Mouse (Mus musculus): Measurements from ENCODE around the gene Pdcd2. TPM values are rescaled to one million over a fixed set of nuclear protein-coding genes. Genes with fewer than 3 reads are reported as not detected.

Gene Pdcd2
- polyA plus RNA-seq, 1 experiment from 2014 or later, result 68.5 TPM

GRCm38 (mm10) chr17:15518766-15519165, 8.3 kb downstream of the Pdcd2 start:
- H3K4me3 ChIP-seq (ENCODE audit: low read depth, low read length), result no peak overlapping the region
- H3K4me2 ChIP-seq (ENCODE audit: low read length), result no peak overlapping the region
- DNase-seq (ENCODE audit: low spot score) (no peak), ATAC-seq (no peak)
- H3K4me1 ChIP-seq (ENCODE audit: control insufficient read depth, insufficient read depth, low read length), result no peaks in the 10 kb centered on the region
- H3K27ac ChIP-seq (ENCODE audit: low read depth, low read length), result no peak overlapping the region
- WGBS, result 95% methylated on average over 1 of the region's 1 CpGs
- H3K9ac ChIP-seq (ENCODE audit: low read length), result no peak overlapping the region
- H3K9me3 ChIP-seq (replicated peaks; ENCODE audit: control insufficient read depth, low read length), result no peaks in the 10 kb centered on the region
- peaks cover 96% of the 10 kb centered on the region for H3K36me3 ChIP-seq (ENCODE audit: control insufficient read depth, insufficient read depth, low read length)
- no peaks in the 10 kb centered on the region for H3K27me3 ChIP-seq (replicated peaks; ENCODE audit: control insufficient read depth, insufficient read depth, low read length)

DNA sequence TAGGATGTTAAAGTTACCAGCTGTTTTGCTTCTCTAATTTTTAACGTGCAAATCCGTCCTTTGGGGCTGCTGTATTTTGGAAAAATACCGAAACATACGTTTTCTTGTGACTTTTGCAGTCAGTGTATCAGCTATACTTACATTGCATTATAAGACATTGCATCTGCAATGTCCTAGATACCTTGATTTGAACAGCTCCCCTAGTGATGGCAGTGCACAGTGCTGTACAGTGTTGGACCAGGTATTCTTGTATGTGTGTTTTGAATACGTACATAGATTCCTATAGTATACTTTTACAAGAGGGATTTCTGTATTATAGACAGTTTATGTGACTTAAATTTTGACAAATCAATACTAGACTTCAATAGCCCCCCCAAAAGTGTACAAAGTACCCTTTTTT, 8.9 kb downstream of the Pdcd2 start:
- H3K4me3 ChIP-seq (ENCODE audit: low read depth, low read length), result no peak overlapping the region
- H3K4me1 ChIP-seq (ENCODE audit: control insufficient read depth, insufficient read depth, low read length), result no peaks in the 10 kb centered on the region
- peaks cover 98% of the 10 kb centered on the region for H3K36me3 ChIP-seq (ENCODE audit: control insufficient read depth, insufficient read depth, low read length)
- no peak for ATAC-seq
- WGBS, result 93% methylated on average over 5 of the region's 5 CpGs
- no peak overlapping the region for H3K27ac ChIP-seq (ENCODE audit: low read depth, low read length)
- no peak overlapping the region for H3K4me2 ChIP-seq (ENCODE audit: low read length)
- no peak overlapping the region for H3K9ac ChIP-seq (ENCODE audit: low read length)
- no peak for DNase-seq (ENCODE audit: low spot score)
- no peaks in the 10 kb centered on the region for H3K9me3 ChIP-seq (replicated peaks; ENCODE audit: control insufficient read depth, low read length)
- no peaks in the 10 kb centered on the region for H3K27me3 ChIP-seq (replicated peaks; ENCODE audit: control insufficient read depth, insufficient read depth, low read length)

DNA sequence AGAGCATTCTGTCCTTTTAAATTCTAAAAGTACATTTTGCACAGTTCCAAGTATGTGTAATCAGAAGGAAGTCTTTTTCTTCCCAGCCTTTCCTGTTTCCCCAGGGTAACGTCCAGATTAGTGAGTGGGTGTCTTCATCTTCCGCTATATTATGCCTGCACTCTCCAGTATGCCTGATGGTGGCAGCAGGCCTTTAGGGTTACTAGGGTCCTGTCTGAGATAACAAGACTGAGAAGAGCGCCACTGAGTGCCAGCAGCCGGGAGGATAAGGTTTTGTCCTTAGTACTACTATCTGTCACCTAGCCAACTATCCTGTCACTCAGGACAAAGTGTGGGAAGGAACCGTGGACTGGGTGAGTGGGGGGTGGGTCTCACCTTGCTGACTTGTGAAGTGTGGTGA, 9.3 kb downstream of the Pdcd2 start:
- H3K4me2 ChIP-seq (ENCODE audit: low read length), result no peak overlapping the region
- 76% methylated on average over 5 of the region's 5 CpGs for WGBS
- H3K36me3 ChIP-seq (ENCODE audit: control insufficient read depth, insufficient read depth, low read length), result peaks cover 95% of the 10 kb centered on the region
- ATAC-seq, result no peak
- no peak overlapping the region for H3K27ac ChIP-seq (ENCODE audit: low read depth, low read length)
- H3K9me3 ChIP-seq (replicated peaks; ENCODE audit: control insufficient read depth, low read length), result no peaks in the 10 kb centered on the region
- no peak for DNase-seq (ENCODE audit: low spot score)
- no peaks in the 10 kb centered on the region for H3K4me1 ChIP-seq (ENCODE audit: control insufficient read depth, insufficient read depth, low read length)
- H3K9ac ChIP-seq (ENCODE audit: low read length), result no peak overlapping the region
- no peak overlapping the region for H3K4me3 ChIP-seq (ENCODE audit: low read depth, low read length)
- no peaks in the 10 kb centered on the region for H3K27me3 ChIP-seq (replicated peaks; ENCODE audit: control insufficient read depth, insufficient read depth, low read length)

DNA sequence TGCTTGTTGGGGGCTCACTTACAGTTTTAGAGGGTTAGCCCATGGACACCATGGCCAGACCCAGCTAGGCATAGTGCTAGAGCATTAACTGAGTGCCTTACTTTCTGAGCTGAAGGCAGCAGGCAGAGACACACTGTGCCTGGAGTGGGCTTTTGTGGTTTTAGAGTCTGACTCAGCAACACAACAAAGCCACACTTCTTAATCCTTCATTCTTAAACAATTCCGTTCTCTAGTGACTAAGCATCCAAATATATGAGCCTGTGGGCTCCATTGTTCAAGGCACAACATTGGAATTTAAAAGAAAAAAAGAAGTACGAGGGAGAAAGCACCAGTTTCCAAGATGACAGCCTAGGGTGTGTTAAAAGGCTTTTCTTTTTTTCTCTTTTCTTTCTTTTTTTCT, 16.4 kb downstream of the Pdcd2 start:
- no peaks in the 10 kb centered on the region for H3K27me3 ChIP-seq (replicated peaks; ENCODE audit: control insufficient read depth, insufficient read depth, low read length)
- DNase-seq (ENCODE audit: low spot score) (no peak), ATAC-seq (no peak)
- no peaks in the 10 kb centered on the region for H3K9me3 ChIP-seq (replicated peaks; ENCODE audit: control insufficient read depth, low read length)
- no peaks in the 10 kb centered on the region for H3K4me1 ChIP-seq (ENCODE audit: control insufficient read depth, insufficient read depth, low read length)
- H3K4me3 ChIP-seq (ENCODE audit: low read depth, low read length), result no peak overlapping the region
- no peak overlapping the region for H3K9ac ChIP-seq (ENCODE audit: low read length)
- H3K36me3 ChIP-seq (ENCODE audit: control insufficient read depth, insufficient read depth, low read length), result peaks cover 90% of the 10 kb centered on the region
- WGBS, result 67% methylated on average over 2 of the region's 2 CpGs
- H3K27ac ChIP-seq (ENCODE audit: low read depth, low read length), result no peak overlapping the region
- no peak overlapping the region for H3K4me2 ChIP-seq (ENCODE audit: low read length)

DNA sequence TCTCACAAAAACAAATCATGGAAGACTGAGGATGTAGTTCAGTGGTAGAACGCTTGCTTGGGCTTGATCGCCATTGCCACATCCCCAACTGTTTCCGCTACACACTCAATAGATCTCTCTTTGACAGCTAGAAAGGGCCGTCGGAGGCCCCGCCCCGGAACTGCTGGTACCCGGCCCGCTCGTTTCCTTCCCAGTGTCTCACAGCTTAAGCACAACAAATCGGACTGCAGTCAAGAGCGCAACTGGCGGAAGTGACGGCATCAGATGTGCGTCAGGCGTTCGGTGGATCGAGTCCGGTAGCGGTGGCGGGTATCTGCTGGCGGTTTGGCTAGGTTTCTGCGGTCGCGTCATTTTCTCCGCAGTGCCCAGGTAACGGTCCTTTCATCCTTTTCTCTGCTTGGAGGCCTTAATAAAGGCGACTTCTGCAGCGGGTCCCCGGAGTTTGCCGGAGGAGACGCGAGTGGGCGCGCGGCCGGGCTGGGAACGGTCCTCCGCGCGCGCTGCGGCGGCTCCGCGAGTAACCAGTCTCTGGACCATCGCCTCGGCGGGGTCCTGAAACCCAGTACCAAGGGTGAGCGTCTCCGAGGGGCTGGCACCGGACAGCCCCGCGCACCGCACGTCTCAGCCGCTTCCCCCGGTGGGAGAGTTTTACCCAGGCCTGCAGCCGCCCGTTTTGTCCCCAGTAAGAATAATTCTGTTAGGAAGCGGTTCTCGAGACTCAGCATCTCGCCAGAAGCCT, 27.3 kb downstream of the Pdcd2 start, which contains the start of the genes Psmb1 and Tbp:
Gene Psmb1, minus strand, starts transcription at position 96 of the 739 bp plus-strand sequence.
Gene Tbp, plus strand, starts transcription at position 233 of the 739 bp plus-strand sequence.
- 1% methylated on average over 63 of the region's 63 CpGs for WGBS
- peaks cover 32% of the 10 kb centered on the region for H3K4me1 ChIP-seq (ENCODE audit: control insufficient read depth, insufficient read depth, low read length)
- H3K9me3 ChIP-seq (replicated peaks; ENCODE audit: control insufficient read depth, low read length), result no peaks in the 10 kb centered on the region
- H3K4me2 ChIP-seq (ENCODE audit: low read length), result peak within 1 kb of the TSS; percentile 94
- H3K9ac ChIP-seq (ENCODE audit: low read length), result peak within 1 kb of the TSS; percentile 86
- peaks cover 28% of the 10 kb centered on the region for H3K36me3 ChIP-seq (ENCODE audit: control insufficient read depth, insufficient read depth, low read length)
- peak within 1 kb of the TSS; percentile 95 for H3K4me3 ChIP-seq (ENCODE audit: low read depth, low read length)
- peak; percentile 95 for ATAC-seq
- H3K27me3 ChIP-seq (replicated peaks; ENCODE audit: control insufficient read depth, insufficient read depth, low read length), result no peaks in the 10 kb centered on the region
- H3K27ac ChIP-seq (ENCODE audit: low read depth, low read length), result peak within 1 kb of the TSS; percentile 73
- peak; percentile 99 for DNase-seq (ENCODE audit: low spot score)

DNA sequence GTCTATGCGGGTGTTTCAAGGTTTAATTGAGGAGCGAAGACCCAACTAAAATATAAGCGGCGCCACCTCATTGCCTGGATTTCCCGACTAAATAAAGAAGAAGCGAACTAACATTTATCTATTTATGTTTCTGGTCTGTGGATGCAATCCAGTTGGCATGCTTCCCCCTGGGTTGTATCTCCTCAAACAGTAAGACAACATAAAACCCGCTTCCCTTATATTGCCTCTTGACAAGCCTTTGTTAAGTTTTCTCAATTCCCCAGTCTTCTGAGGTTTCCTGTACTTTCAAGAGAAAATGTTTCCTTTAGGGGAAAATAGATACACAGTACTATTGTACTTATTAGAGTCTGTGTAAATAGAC, 28.4 kb downstream of the Pdcd2 start:
- Histone ChIP-seq H3K36me3 (ENCODE audit: control insufficient read depth, insufficient read depth, low read length) (peaks cover 22% of the 10 kb centered on the region), H3K4me1 (ENCODE audit: control insufficient read depth, insufficient read depth, low read length) (peaks cover 32% of the 10 kb centered on the region), H3K27me3 (replicated peaks; ENCODE audit: control insufficient read depth, insufficient read depth, low read length) (no peaks in the 10 kb centered on the region), H3K9me3 (replicated peaks; ENCODE audit: control insufficient read depth, low read length) (no peaks in the 10 kb centered on the region), H3K27ac (ENCODE audit: low read depth, low read length) (no peak overlapping the region), H3K9ac (ENCODE audit: low read length) (peak overlapping the region; percentile 71), H3K4me2 (ENCODE audit: low read length) (peak overlapping the region; percentile 94), H3K4me3 (ENCODE audit: low read depth, low read length) (peak overlapping the region; percentile 75)
- 50% methylated on average over 7 of the region's 7 CpGs for WGBS
- DNase-seq (ENCODE audit: low spot score) (no peak), ATAC-seq (no peak)

DNA sequence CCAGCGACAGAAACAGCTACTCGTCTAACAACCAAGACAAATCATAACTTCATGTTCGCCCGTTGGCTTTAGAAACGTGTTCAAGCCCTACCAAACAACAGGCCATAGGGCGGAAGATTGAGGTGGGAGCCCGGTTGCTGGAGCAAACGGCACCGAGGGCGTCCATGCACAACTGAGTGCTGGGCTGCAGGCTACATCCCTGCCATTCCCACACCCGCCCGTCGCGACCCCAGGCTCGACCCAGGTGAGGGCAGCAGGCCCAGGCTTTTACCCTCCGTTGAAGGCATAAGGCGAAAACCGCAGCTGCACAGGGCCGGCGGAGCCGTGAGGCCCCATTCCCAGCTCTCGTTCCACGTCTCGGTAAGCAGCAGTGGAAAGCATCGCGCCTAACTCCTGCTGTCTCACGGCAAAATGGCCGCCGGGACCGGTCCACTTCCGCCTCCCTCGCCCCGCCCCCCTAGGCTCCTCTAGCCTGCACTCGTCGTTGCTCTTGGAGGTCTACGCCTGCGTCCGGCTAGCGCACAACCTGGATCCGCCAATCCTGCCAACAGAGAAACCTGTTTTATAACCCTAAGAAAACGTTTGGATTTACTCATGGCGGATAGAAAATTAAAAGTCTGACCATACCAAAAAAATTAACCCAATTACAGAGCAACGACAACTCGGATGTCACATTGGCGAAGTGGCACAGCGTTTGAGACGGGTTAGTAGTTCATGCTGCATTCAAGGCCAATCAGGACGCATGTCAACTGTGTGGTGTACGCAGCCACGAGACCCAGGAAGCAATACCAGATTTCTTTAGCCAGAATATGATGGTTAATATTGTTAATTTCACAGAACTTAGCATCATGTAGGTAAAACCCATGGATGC, 29.0 kb downstream of the Pdcd2 start:
- H3K9ac ChIP-seq (ENCODE audit: low read length), result peak overlapping the region; percentile 71
- peak; percentile 96 for DNase-seq (ENCODE audit: low spot score)
- H3K9me3 ChIP-seq (replicated peaks; ENCODE audit: control insufficient read depth, low read length), result no peaks in the 10 kb centered on the region
- H3K4me1 ChIP-seq (ENCODE audit: control insufficient read depth, insufficient read depth, low read length), result peaks cover 32% of the 10 kb centered on the region
- H3K4me3 ChIP-seq (ENCODE audit: low read depth, low read length), result peak overlapping the region; percentile 75
- peak overlapping the region; percentile 94 for H3K4me2 ChIP-seq (ENCODE audit: low read length)
- under 1% methylated on average over 50 of the region's 50 CpGs for WGBS
- H3K27me3 ChIP-seq (replicated peaks; ENCODE audit: control insufficient read depth, insufficient read depth, low read length), result no peaks in the 10 kb centered on the region
- H3K36me3 ChIP-seq (ENCODE audit: control insufficient read depth, insufficient read depth, low read length), result peaks cover 24% of the 10 kb centered on the region
- ATAC-seq, result peak; percentile 94
- H3K27ac ChIP-seq (ENCODE audit: low read depth, low read length), result peak overlapping the region; percentile 80

- ATAC-seq, result no peak
- Histone ChIP-seq H3K4me1 (ENCODE audit: control insufficient read depth, insufficient read depth, low read length) (no peaks in the 10 kb centered on the region), H3K27me3 (replicated peaks; ENCODE audit: control insufficient read depth, insufficient read depth, low read length) (no peaks in the 10 kb centered on the region), H3K9me3 (replicated peaks; ENCODE audit: control insufficient read depth, low read length) (no peaks in the 10 kb centered on the region), H3K9ac (ENCODE audit: low read length) (no peak overlapping the region), H3K4me2 (ENCODE audit: low read length) (no peak overlapping the region), H3K36me3 (ENCODE audit: control insufficient read depth, insufficient read depth, low read length) (peaks cover 50% of the 10 kb centered on the region), H3K27ac (ENCODE audit: low read depth, low read length) (no peak overlapping the region), H3K4me3 (ENCODE audit: low read depth, low read length) (no peak overlapping the region)
- 90% methylated on average over 7 of the region's 7 CpGs for WGBS
- no peak for DNase-seq (ENCODE audit: low spot score)
Measured at GRCm38 (mm10) chr17:15490542-15490941, 36.6 kb downstream of the Pdcd2 start.

- DNase-seq (ENCODE audit: low spot score) (no peak), ATAC-seq (no peak)
- Histone ChIP-seq H3K4me2 (ENCODE audit: low read length) (no peak overlapping the region), H3K36me3 (ENCODE audit: control insufficient read depth, insufficient read depth, low read length) (peaks cover 73% of the 10 kb centered on the region), H3K9me3 (replicated peaks; ENCODE audit: control insufficient read depth, low read length) (no peaks in the 10 kb centered on the region), H3K27me3 (replicated peaks; ENCODE audit: control insufficient read depth, insufficient read depth, low read length) (no peaks in the 10 kb centered on the region), H3K27ac (ENCODE audit: low read depth, low read length) (no peak overlapping the region), H3K9ac (ENCODE audit: low read length) (no peak overlapping the region), H3K4me3 (ENCODE audit: low read depth, low read length) (no peak overlapping the region), H3K4me1 (ENCODE audit: control insufficient read depth, insufficient read depth, low read length) (no peaks in the 10 kb centered on the region)
- WGBS, result 92% methylated on average over 4 of the region's 4 CpGs
Measured at GRCm38 (mm10) chr17:15472671-15473070, 54.4 kb downstream of the Pdcd2 start.
